Mouse (Mus musculus) embryonic fibroblast, embryonic 13.5 days (primary cell): ENCODE data around the gene Tuba3a.
A peak's percentile ranks its signal among the peaks of the same experiment; 100 is the strongest.

Source experiments
- CTCF ChIP-seq: IDR thresholded peaks from 2 replicates; pipeline ENCODE4 v1.5.1; 2011; ENCODE audit warnings: mild to moderate bottlenecking, control low read depth, low read length, moderate library complexity, borderline replicate concordance; ENCODE audit not compliant: insufficient read depth
- POLR2A ChIP-seq: IDR thresholded peaks from 2 replicates; pipeline ENCODE4 v1.6.1; 2011; ENCODE audit warnings: low read depth, mild to moderate bottlenecking, control low read depth, low read length, moderate library complexity

DNA sequence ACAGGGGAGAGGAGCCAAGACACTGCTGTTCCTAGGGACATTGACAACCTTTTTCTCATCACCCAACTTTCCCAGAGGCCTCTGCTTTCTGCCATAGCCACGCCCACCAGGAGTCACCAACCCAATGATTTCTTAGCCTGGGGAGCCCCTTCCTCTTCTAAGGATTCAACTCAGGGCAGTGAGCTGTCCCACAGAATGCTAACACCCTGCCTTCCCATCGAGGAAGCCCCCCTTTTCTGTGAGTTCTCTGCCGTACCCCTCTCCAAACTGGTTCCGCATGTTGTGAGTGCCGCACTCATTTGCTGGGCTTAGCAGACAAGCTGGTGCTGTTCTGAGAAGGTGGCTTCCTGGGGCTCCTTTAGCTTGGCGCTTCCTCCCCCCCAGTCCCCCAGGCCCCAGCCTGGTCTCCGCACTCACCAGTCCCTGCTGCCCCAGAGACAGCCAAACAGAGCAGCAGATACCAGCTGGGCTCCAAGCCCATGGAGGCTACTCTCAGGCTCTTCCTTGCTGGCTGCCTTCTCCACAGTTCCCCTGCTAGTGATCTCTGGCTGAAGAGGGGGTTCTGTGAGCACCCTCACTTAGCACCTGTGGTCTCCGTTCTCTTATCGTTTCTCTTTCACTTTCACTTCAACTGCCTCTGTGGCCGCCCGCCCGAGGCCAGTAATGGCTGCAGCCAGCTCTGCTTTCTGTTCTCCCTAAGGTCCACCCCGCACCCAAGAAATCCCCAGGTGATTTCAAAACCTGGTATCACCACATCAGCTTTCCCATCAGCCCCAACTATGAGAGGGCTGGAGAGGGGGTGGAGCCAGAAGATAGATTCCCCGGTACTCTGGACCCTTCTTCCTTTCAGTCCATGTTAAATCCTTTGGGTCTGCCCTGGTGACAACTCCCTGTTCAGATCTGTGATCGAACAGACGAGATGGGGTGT is 54.5 kb downstream of the Tuba3a start, which contains the start of gene Tapbpl:
- TF ChIP-seq CTCF (no peak), POLR2A (peak; percentile 76)
